Mouse (Mus musculus): Measurements from ENCODE around the gene 5330417C22Rik. TPM values are rescaled to one million over a fixed set of nuclear protein-coding genes. Genes with fewer than 3 reads are reported as not detected.

Gene 5330417C22Rik
- total RNA-seq, 2 experiments from 2014 or later, result 0.07 TPM; not detected in 1

- intact Hi-C loops (cut with DNase I; ENCODE audit: low total_unique reads), result no loop called here
- no peak for DNase-seq
These were observed 60.8 kb downstream of the 5330417C22Rik start for GRCm38 (mm10) chr3:108475496-108475895.

- intact Hi-C loops (cut with DNase I; ENCODE audit: low total_unique reads), result no loop called here
- no peak for DNase-seq
These were observed 61.4 kb downstream of the 5330417C22Rik start for GRCm38 (mm10) chr3:108474969-108475368.

- DNase-seq, result no peak
- intact Hi-C loops (cut with DNase I; ENCODE audit: low total_unique reads), result loop anchor here (5.0 kb wide), 1 partner anchor 95 kb away; the partner anchor contains the start of gene Tmem167b
These were observed 68.6 kb downstream of the 5330417C22Rik start for GRCm38 (mm10) chr3:108467760-108468159.

- DNase-seq, result peak; percentile 40
- intact Hi-C loops (cut with DNase I; ENCODE audit: low total_unique reads), result loop anchor here (5.0 kb wide), 1 partner anchor 96 kb away; the partner anchor contains the start of gene Tmem167b
These were observed 69.9 kb downstream of the 5330417C22Rik start for GRCm38 (mm10) chr3:108466425-108466824.

- intact Hi-C loops (cut with DNase I; ENCODE audit: low total_unique reads), result no loop called here
- DNase-seq, result no peak
These were observed 77.5 kb downstream of the 5330417C22Rik start for GRCm38 (mm10) chr3:108458866-108459265.

GRCm38 (mm10) chr3:108458380-108458779 lies 78.0 kb downstream of the 5330417C22Rik start:
- DNase-seq, result no peak
- intact Hi-C loops (cut with DNase I; ENCODE audit: low total_unique reads), result no loop called here

GRCm38 (mm10) chr3:108454172-108454571 lies 82.2 kb downstream of the 5330417C22Rik start:
- intact Hi-C loops (cut with DNase I; ENCODE audit: low total_unique reads), result no loop called here
- no peak for DNase-seq

GRCm38 (mm10) chr3:108451969-108452368 lies 84.4 kb downstream of the 5330417C22Rik start:
- intact Hi-C loops (cut with DNase I; ENCODE audit: low total_unique reads), result no loop called here

GRCm38 (mm10) chr3:108445366-108445705 lies 91.0 kb downstream of the 5330417C22Rik start:
- no peak for DNase-seq
- intact Hi-C loops (cut with DNase I; ENCODE audit: low total_unique reads), result no loop called here

More at GRCm38 (mm10) chr3:108451969-108452368, 84.4 kb downstream of the 5330417C22Rik start:
- DNase-seq, result no peak

- intact Hi-C loops (cut with DNase I; ENCODE audit: low total_unique reads), result no loop called here
- DNase-seq, result peak; percentile 94
These were observed 91.5 kb downstream of the 5330417C22Rik start, which contains the start of gene Sars for GRCm38 (mm10) chr3:108444698-108445365. Gene Sars, minus strand, starts transcription at chr3:108445209.

GRCm38 (mm10) chr3:108444029-108444428 lies 92.3 kb downstream of the 5330417C22Rik start:
- DNase-seq, result no peak
- intact Hi-C loops (cut with DNase I; ENCODE audit: low total_unique reads), result no loop called here

GRCm38 (mm10) chr3:108436380-108436714 lies 100.0 kb downstream of the 5330417C22Rik start:
- intact Hi-C loops (cut with DNase I; ENCODE audit: low total_unique reads), result no loop called here
- DNase-seq, result no peak

- intact Hi-C loops (cut with DNase I; ENCODE audit: low total_unique reads), result no loop called here
- DNase-seq, result no peak
These were observed 100.5 kb downstream of the 5330417C22Rik start for GRCm38 (mm10) chr3:108435701-108436379.

GRCm38 (mm10) chr3:108433881-108434495 lies 102.3 kb downstream of the 5330417C22Rik start:
- no peak for DNase-seq
- intact Hi-C loops (cut with DNase I; ENCODE audit: low total_unique reads), result no loop called here

- intact Hi-C loops (cut with DNase I; ENCODE audit: low total_unique reads), result no loop called here
- DNase-seq, result no peak
These were observed 103.0 kb downstream of the 5330417C22Rik start for GRCm38 (mm10) chr3:108433188-108433880.

GRCm38 (mm10) chr3:108432542-108433187 lies 103.7 kb downstream of the 5330417C22Rik start:
- intact Hi-C loops (cut with DNase I; ENCODE audit: low total_unique reads), result no loop called here
- no peak for DNase-seq

- intact Hi-C loops (cut with DNase I; ENCODE audit: low total_unique reads), result no loop called here
- DNase-seq, result no peak
These were observed 110.7 kb downstream of the 5330417C22Rik start for GRCm38 (mm10) chr3:108425624-108426018.

GRCm38 (mm10) chr3:108424944-108425623 lies 111.3 kb downstream of the 5330417C22Rik start:
- intact Hi-C loops (cut with DNase I; ENCODE audit: low total_unique reads), result no loop called here
- DNase-seq, result no peak

Measured in gastrocnemius, postnatal 14 days (tissue).